Comparison of ENCODE assay signal across 15 mouse cellular contexts in the genomic region with DNA sequence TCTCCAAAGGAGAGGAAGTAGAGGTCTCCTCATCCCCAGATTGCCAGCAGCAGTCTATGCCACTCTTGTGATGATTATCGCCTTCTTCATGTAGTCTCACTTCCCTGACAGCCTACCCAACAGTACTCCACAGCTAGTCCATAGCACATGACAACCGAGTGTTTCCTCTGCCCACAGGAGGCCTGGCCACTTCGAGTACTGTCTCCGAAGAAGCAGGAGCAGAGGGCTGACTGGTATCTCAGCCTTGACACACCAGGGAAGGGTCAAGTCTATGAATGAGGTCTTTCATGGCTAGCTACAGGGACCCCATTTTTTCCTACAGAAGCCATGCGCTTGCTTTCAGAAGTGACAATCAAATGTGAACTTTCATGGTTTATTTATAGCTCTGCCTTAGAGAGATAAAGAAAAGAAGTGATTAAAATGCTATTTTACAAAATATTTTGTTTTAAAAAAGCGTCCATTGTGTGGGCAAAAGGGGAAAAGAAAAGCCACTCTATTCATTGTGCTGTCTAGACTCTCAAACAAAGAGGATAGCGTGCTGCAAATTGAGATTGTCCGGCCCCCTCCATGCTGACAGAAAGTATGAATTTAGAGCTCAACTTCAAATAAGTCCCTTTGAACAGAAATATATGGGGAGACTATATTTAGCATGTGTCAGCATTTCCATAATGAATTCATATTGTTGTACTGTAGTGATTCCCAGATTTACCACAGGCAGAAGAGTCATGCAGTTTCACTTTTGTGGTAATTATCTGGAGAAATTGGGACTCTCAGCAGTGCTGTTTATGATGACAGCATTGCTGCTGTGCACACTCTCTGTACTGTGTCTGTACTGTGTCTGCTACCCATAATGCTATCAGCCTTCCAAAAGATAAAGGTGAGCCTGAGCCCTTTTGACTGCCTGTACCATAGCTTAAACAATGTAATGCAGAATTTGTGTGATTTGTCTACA. TPM values are rescaled to one million over a fixed set of nuclear protein-coding genes. Genes with fewer than 3 reads are reported as not detected.
DNase-seq lines count a peak whose midpoint lies in the region; ATAC-seq and TF ChIP-seq lines count a peak whose summit lies in the region.
"Had no signal": no experiment of that assay in that cellular context is flagged by ENCODE, and none has a peak within 500 bp of the region (broad histone marks: within the 10 kb centered on the region; RNA-seq: fewer than 3 reads in every experiment).

No protein-coding gene starts in this region.

- no peak overlapping the region for H3K4me2 ChIP-seq in midbrain, embryonic 15.5 days
- H3K4me2 ChIP-seq: embryonic facial prominence, embryonic 13.5 days; liver, embryonic 11.5 days; neural tube, embryonic 12.5 days had no signal

- no peaks in the 10 kb centered on the region; the same call in 1 of the 2 replicates for H3K27me3 ChIP-seq in hindbrain, embryonic 10.5 days (ENCODE audit: insufficient read depth, poor library complexity, severe bottlenecking)
- no peaks in the 10 kb centered on the region for H3K27me3 ChIP-seq in midbrain, embryonic 15.5 days (replicated peaks)
- no peaks in the 10 kb centered on the region for H3K27me3 ChIP-seq in thymus, adult 2 months (ENCODE audit: control insufficient read depth, insufficient read depth, low read length)
- H3K27me3 ChIP-seq: embryonic facial prominence, embryonic 13.5 days; neural tube, embryonic 12.5 days had no signal

- 47% methylated on average over 8 of the region's 8 CpGs for WGBS in hindbrain, embryonic 10.5 days
- WGBS in midbrain, embryonic 15.5 days: 34% methylated on average over 8 of the region's 8 CpGs
- 93% methylated on average over 8 of the region's 8 CpGs for WGBS in thymus, adult 2 months

- H3K4me1 ChIP-seq in hindbrain, embryonic 10.5 days (replicated peaks): peaks cover 30% of the 10 kb centered on the region
- peaks cover 6% of the 10 kb centered on the region; the same call in 1 of the 2 replicates for H3K4me1 ChIP-seq in midbrain, embryonic 15.5 days
- no peaks in the 10 kb centered on the region for H3K4me1 ChIP-seq in thymus, adult 2 months (replicated peaks; ENCODE audit: control insufficient read depth, insufficient read depth, low read length)
- H3K4me1 ChIP-seq: neural tube, embryonic 12.5 days had no signal

- no peak for TF ChIP-seq POLR2A in thymus, adult 2 months (IDR thresholded peaks at IDR 0.05; ENCODE audit: control insufficient read depth, extremely low read depth, insufficient read depth, low read length, poor library complexity)

- peak overlapping the region; percentile 66 for H3K27ac ChIP-seq in hindbrain, embryonic 10.5 days
- no peak overlapping the region for H3K27ac ChIP-seq in midbrain, embryonic 15.5 days
- H3K27ac ChIP-seq in thymus, adult 2 months (ENCODE audit: control insufficient read depth, insufficient read depth, low read length): no peak overlapping the region
- H3K27ac ChIP-seq: embryonic facial prominence, embryonic 13.5 days; neural tube, embryonic 12.5 days had no signal

- H3K9me3 ChIP-seq in hindbrain, embryonic 10.5 days: no peaks in the 10 kb centered on the region
- H3K9me3 ChIP-seq in midbrain, embryonic 15.5 days: no peaks in the 10 kb centered on the region
- H3K9me3 ChIP-seq: embryonic facial prominence, embryonic 13.5 days; neural tube, embryonic 12.5 days had no signal

- H3K36me3 ChIP-seq in hindbrain, embryonic 10.5 days: no peaks in the 10 kb centered on the region
- no peaks in the 10 kb centered on the region for H3K36me3 ChIP-seq in midbrain, embryonic 15.5 days (replicated peaks)
- no peaks in the 10 kb centered on the region for H3K36me3 ChIP-seq in thymus, adult 2 months (ENCODE audit: control insufficient read depth, insufficient read depth, low read length)
- H3K36me3 ChIP-seq: embryonic facial prominence, embryonic 13.5 days; neural tube, embryonic 12.5 days had no signal

- H3K9ac ChIP-seq in midbrain, embryonic 15.5 days: no peak overlapping the region
- H3K9ac ChIP-seq: embryonic facial prominence, embryonic 13.5 days; neural tube, embryonic 12.5 days had no signal

- peak; percentile 19 for DNase-seq in embryo, embryonic 10 days (ENCODE audit: low spot score)
- no peak for DNase-seq in embryo, embryonic 9.5 days (ENCODE audit: extremely low spot score)
- DNase-seq in embryo, embryonic 11 days: peak; percentile 25
- DNase-seq in hindbrain, embryonic 10.5 days (ENCODE audit: low spot score): peak; percentile 41
- DNase-seq in thymus, adult 2 months: no peak
- DNase-seq in adrenal gland, postnatal 25 days: no peak
- no peak for DNase-seq in gastrocnemius, postnatal 25 days
- DNase-seq: gastrocnemius, postnatal 14 days; heart, postnatal 4 days; kidney, postnatal 10 days; lung, postnatal 14 days had no signal

- peak; percentile 87 for ATAC-seq in midbrain, embryonic 15.5 days (replicated peaks)

- no peak overlapping the region for H3K4me3 ChIP-seq in hindbrain, embryonic 10.5 days
- H3K4me3 ChIP-seq in midbrain, embryonic 15.5 days: no peak overlapping the region
- no peak overlapping the region for H3K4me3 ChIP-seq in thymus, adult 2 months (ENCODE audit: control insufficient read depth, insufficient read depth, low read length)
- H3K4me3 ChIP-seq: embryonic facial prominence, embryonic 13.5 days; neural tube, embryonic 12.5 days had no signal

- TF ChIP-seq CTCF in thymus, adult 2 months (IDR thresholded peaks at IDR 0.05; ENCODE audit: borderline replicate concordance, control insufficient read depth, extremely low read depth, insufficient read depth, low read length, poor library complexity): no peak

RNA-seq across cellular contexts. Expression of gene Hook1, which starts 51.1 kb away (rescaled TPM):
- 14.4 and 17.3 TPM in 2 replicates for polyA plus RNA-seq in hindbrain, embryonic 10.5 days (2016; fragmentation: Nextera tagmentation; extraction: Ambion mirVana)
- polyA plus RNA-seq in midbrain, embryonic 15.5 days (2015; fragmentation: Nextera tagmentation; extraction: Ambion mirVana): 72.9 and 81.0 TPM in 2 replicates
- 6.1 and 6.3 TPM in 2 replicates for polyA plus RNA-seq in thymus, adult 2 months (2012; rRNA removed)
- total RNA-seq in adrenal gland, postnatal 25 days (2021): 9.0 and 9.5 TPM in 2 replicates
- total RNA-seq in gastrocnemius, postnatal 25 days (2021): 1 to 10 TPM; 6.5 to 8.6 TPM

Comparison
In these comparisons a context has a peak if more than half of its experiments do, and no peak if none do; other contexts are left out.
1. DNase-seq: peak in embryo, embryonic 10 days (single experiment), embryo, embryonic 11 days (single experiment) and hindbrain, embryonic 10.5 days (single experiment); none in embryo, embryonic 9.5 days (single experiment), thymus, adult 2 months (single experiment), adrenal gland, postnatal 25 days (single experiment) and gastrocnemius, postnatal 25 days (single experiment).